Mouse (Mus musculus): ENCODE measurements at regions not wholly inside any gene's neighbourhood (a gene's known extent, or its start where the extent isn't known, plus 50 kb on each side); places are given as distances from the start of the nearest gene placed in this dataset.

GRCm38 (mm10) chr13:72937246-72937645 lies 308.6 kb downstream of the Irx2 start:
- Histone ChIP-seq H3K27ac (ENCODE audit: insufficient read depth, low read depth) (no peak overlapping the region), H3K36me3 (replicated peaks in 1 of 2; ENCODE audit: control insufficient read depth in 1 of 2, insufficient read depth in 1 of 2, low read length in 1 of 2) (no peaks in the 10 kb centered on the region), H3K27me3 (replicated peaks) (no peaks in the 10 kb centered on the region), H3K9me3 (replicated peaks; ENCODE audit: low read length) (peaks cover 82% of the 10 kb centered on the region), H3K79me2 (replicated peaks; ENCODE audit: control insufficient read depth, extremely low read depth, insufficient read depth, poor library complexity, severe bottlenecking) (no peaks in the 10 kb centered on the region), H3K4me3 (replicated peaks in 1 of 3; ENCODE audit: low read depth in 2 of 3, low read length in 2 of 3, poor library complexity in 1 of 3) (no peak overlapping the region), H3K9ac (ENCODE audit: insufficient read depth, low read depth) (no peak overlapping the region), H3K4me2 (ENCODE audit: insufficient read depth, low read depth, poor library complexity, severe bottlenecking) (no peak overlapping the region), H3K4me1 (ENCODE audit: control insufficient read depth in 1 of 2, insufficient read depth in 2 of 2) (no peaks in the 10 kb centered on the region)
- no peak for TF ChIP-seq NRF1 (IDR thresholded peaks at IDR 0.05; ENCODE audit: low read depth, low read length)
- TF ChIP-seq POLR2A (IDR thresholded peaks at IDR 0.05; ENCODE audit: low read depth, low read length), result no peak
- TF ChIP-seq UBTF (IDR thresholded peaks at IDR 0.05; ENCODE audit: low read depth, low read length), result no peak
- no peak for TF ChIP-seq ZC3H11A (IDR thresholded peaks at IDR 0.05; ENCODE audit: low read depth, low read length)
- dilution Hi-C loops (cut with MboI; ENCODE audit: extremely low pct_ligation_motif_present, extremely low pct_unique_long_range_greater_than_20kb, low sequenced_read_pairs), result no loop called here
- DNase-seq (ENCODE audit: extremely low read depth), result no peak
- in situ Hi-C loops (cut with MboI; ENCODE audit: low pct_ligation_motif_present, low pct_unique_long_range_greater_than_20kb, low sequenced_read_pairs), result no loop called here

- Histone ChIP-seq H3K36me3 (replicated peaks in 1 of 2; ENCODE audit: control insufficient read depth in 1 of 2, insufficient read depth in 1 of 2, low read length in 1 of 2) (no peaks in the 10 kb centered on the region), H3K79me2 (replicated peaks; ENCODE audit: control insufficient read depth, extremely low read depth, insufficient read depth, poor library complexity, severe bottlenecking) (no peaks in the 10 kb centered on the region), H3K27me3 (replicated peaks) (no peaks in the 10 kb centered on the region), H3K4me2 (ENCODE audit: insufficient read depth, low read depth, poor library complexity, severe bottlenecking) (no peak overlapping the region), H3K4me3 (replicated peaks in 1 of 3; ENCODE audit: low read depth in 2 of 3, low read length in 2 of 3, poor library complexity in 1 of 3) (no peak overlapping the region), H3K4me1 (ENCODE audit: control insufficient read depth in 1 of 2, insufficient read depth in 2 of 2) (no peaks in the 10 kb centered on the region), H3K9me3 (replicated peaks; ENCODE audit: low read length) (peaks cover 73% of the 10 kb centered on the region), H3K27ac (ENCODE audit: insufficient read depth, low read depth) (no peak overlapping the region), H3K9ac (ENCODE audit: insufficient read depth, low read depth) (no peak overlapping the region)
- in situ Hi-C loops (cut with MboI; ENCODE audit: low pct_ligation_motif_present, low pct_unique_long_range_greater_than_20kb, low sequenced_read_pairs) (no loop called here), dilution Hi-C loops (cut with MboI; ENCODE audit: extremely low pct_ligation_motif_present, extremely low pct_unique_long_range_greater_than_20kb, low sequenced_read_pairs) (no loop called here)
- DNase-seq (ENCODE audit: extremely low read depth), result no peak
- TF ChIP-seq CHD1 (IDR thresholded peaks at IDR 0.05; ENCODE audit: low read depth, low read length), result no peak
Observed at GRCm38 (mm10) chr13:72938156-72938874, 309.7 kb downstream of the Irx2 start.

GRCm38 (mm10) chr13:72947374-72948165 lies 312.7 kb upstream of the Irx4 start:
- Histone ChIP-seq H3K4me2 (ENCODE audit: insufficient read depth, low read depth, poor library complexity, severe bottlenecking) (no peak overlapping the region), H3K9me3 (replicated peaks; ENCODE audit: low read length) (peaks cover 48% of the 10 kb centered on the region), H3K36me3 (replicated peaks in 1 of 2; ENCODE audit: control insufficient read depth in 1 of 2, insufficient read depth in 1 of 2, low read length in 1 of 2) (no peaks in the 10 kb centered on the region), H3K9ac (ENCODE audit: insufficient read depth, low read depth) (no peak overlapping the region), H3K27me3 (replicated peaks) (no peaks in the 10 kb centered on the region), H3K4me3 (replicated peaks in 1 of 3; ENCODE audit: low read depth in 2 of 3, low read length in 2 of 3, poor library complexity in 1 of 3) (no peak overlapping the region), H3K27ac (ENCODE audit: insufficient read depth, low read depth) (no peak overlapping the region), H3K79me2 (replicated peaks; ENCODE audit: control insufficient read depth, extremely low read depth, insufficient read depth, poor library complexity, severe bottlenecking) (no peaks in the 10 kb centered on the region), H3K4me1 (ENCODE audit: control insufficient read depth in 1 of 2, insufficient read depth in 2 of 2) (no peaks in the 10 kb centered on the region)
- no peak for DNase-seq (ENCODE audit: extremely low read depth)
- dilution Hi-C loops (cut with MboI; ENCODE audit: extremely low pct_ligation_motif_present, extremely low pct_unique_long_range_greater_than_20kb, low sequenced_read_pairs) (no loop called here), in situ Hi-C loops (cut with MboI; ENCODE audit: low pct_ligation_motif_present, low pct_unique_long_range_greater_than_20kb, low sequenced_read_pairs) (no loop called here)
- TF ChIP-seq CHD2 (IDR thresholded peaks at IDR 0.05; ENCODE audit: low read length), result no peak

All from CH12.LX (cell line).